Mouse (Mus musculus): ENCODE data around the gene Pnp2. TPM values are rescaled to one million over a fixed set of nuclear protein-coding genes. Genes with fewer than 3 reads are reported as not detected.
"Not testable (repeated sequence)": the region's sequence is repeated elsewhere in the genome, so short reads cannot be mapped to it uniquely, and the experiment has no call there.

The Pnp2 gene
- polyA plus RNA-seq, 1 experiment from 2014 or later: not detected

DNA sequence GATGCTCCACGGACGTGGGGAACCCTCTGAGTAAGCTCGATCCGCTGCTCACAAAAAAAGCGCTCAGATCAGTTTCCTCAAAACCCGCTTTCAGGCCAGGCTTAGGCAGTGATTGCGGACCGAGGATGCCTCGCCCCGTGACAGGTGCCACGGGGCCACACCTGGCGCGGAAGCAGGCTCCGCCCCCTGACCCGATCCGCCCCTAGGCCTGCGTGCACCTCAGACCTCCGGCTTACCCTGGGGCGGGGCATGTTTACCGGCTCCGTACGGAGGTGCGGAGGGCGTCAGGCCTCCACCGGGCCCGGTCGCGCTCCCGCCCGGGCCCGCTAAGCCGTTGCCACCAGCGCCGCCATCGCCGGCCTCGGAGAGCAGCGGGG is 25.4 kb upstream of the Pnp2 start:
- peak overlapping the region; percentile 85 for H3K4me3 ChIP-seq (ENCODE audit: low read depth, low read length)
- no peaks in the 10 kb centered on the region for H3K27me3 ChIP-seq (ENCODE audit: control insufficient read depth, insufficient read depth, low read length)
- H3K4me2 ChIP-seq (replicated peaks; ENCODE audit: low read depth, low read length): peak overlapping the region; percentile 77
- WGBS: under 1% methylated on average over 38 of the region's 38 CpGs
- peaks cover 27% of the 10 kb centered on the region for H3K36me3 ChIP-seq (ENCODE audit: control insufficient read depth, insufficient read depth, low read length)
- H3K9ac ChIP-seq (replicated peaks; ENCODE audit: low read depth, low read length): peak overlapping the region; percentile 94
- no peaks in the 10 kb centered on the region for H3K9me3 ChIP-seq (ENCODE audit: control insufficient read depth, low read depth, low read length)
- peak; percentile 39 for ATAC-seq (ENCODE audit: insufficient number of reproducible peaks, insufficient read depth, low FRiP score, low read depth)
- peak overlapping the region; percentile 89 for H3K27ac ChIP-seq (ENCODE audit: low read length)
- H3K4me1 ChIP-seq (ENCODE audit: control insufficient read depth, insufficient read depth, low read length): peaks cover 15% of the 10 kb centered on the region

DNA sequence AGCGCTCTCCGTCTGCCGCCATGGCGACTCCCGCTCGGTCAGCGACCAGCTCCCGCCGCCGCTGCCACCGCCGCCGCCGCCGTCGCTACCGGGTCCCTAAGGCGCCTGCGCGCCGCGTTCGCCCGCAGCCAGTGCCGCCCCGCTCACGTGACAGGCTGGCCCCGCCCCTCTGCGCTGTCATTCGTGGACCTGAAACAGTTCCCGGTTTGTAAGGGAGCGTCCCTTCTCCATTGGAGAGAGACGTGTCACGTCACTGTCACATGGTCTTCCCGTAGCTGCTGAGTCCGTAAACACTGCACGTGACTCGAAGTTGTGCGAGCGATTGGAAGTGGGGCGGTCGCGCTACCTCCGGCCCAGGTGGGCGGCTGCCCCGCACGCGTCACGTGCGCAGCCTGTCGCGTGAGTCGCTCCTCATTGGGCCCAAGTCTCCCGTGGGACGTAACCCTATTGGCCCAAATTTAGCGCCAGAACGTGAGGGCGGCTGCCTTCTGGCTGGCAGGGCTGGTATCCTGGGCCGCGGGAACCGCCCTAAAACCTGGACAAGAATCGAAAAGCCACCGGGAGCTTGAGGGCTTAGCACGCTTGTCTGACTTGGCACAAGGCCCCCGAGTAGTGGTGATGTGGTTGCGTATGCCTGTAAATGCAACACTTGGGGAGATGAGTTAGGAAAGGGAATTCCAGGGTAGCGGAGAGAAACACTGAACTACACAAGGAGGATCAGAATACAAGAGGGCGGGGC is 24.9 kb upstream of the Pnp2 start, which contains the start of the genes Pip4p1 and Pnp:
TSS of gene Pip4p1 (minus strand) at position 103 of the 739 bp plus-strand sequence.
TSS of gene Pnp (plus strand) at position 329 of the 739 bp plus-strand sequence.
- under 1% methylated on average over 61 of the region's 68 CpGs for WGBS
- H3K4me2 ChIP-seq (replicated peaks; ENCODE audit: low read depth, low read length): peak within 1 kb of the TSS; percentile 77

DNA sequence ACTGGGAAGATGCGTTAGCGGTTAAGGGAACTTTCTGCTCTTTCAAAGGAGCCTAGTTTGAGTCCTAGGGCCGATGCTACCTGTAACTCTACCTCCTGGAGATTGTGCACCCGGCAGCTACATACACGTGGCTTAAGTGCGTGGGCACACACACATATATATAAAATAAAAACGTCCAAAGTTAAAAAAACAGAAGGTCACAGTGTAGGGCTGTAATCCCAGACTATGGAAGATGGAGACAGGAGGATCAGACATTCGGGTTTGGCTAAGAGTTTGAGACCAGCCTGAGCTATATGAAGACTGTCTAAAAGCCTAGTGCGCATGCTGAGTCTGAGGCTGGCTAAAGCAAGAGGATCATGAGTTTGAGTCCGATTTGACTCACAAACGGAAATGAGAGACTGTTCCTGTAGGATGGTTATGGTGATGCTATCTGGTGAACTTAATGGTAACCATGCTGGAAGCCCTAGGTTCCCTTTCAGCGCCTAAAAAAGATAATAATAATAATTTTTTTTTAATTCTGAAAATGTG is 24.2 kb upstream of the Pnp2 start:
- H3K4me2 ChIP-seq (replicated peaks; ENCODE audit: low read depth, low read length): peak overlapping the region; percentile 59
- H3K4me1 ChIP-seq (ENCODE audit: control insufficient read depth, insufficient read depth, low read length): peaks cover 8% of the 10 kb centered on the region; the same call in 1 of the 2 replicates
- H3K36me3 ChIP-seq (ENCODE audit: control insufficient read depth, insufficient read depth, low read length): peaks cover 21% of the 10 kb centered on the region
- H3K9ac ChIP-seq (replicated peaks; ENCODE audit: low read depth, low read length): peak overlapping the region; percentile 48
- WGBS: 10% methylated on average over 12 of the region's 12 CpGs
- H3K9me3 ChIP-seq (ENCODE audit: control insufficient read depth, low read depth, low read length): no peaks in the 10 kb centered on the region
- H3K27me3 ChIP-seq (ENCODE audit: control insufficient read depth, insufficient read depth, low read length): no peaks in the 10 kb centered on the region
- peak overlapping the region; percentile 85 for H3K4me3 ChIP-seq (ENCODE audit: low read depth, low read length)
- H3K27ac ChIP-seq (ENCODE audit: low read length): peak overlapping the region; percentile 78
- ATAC-seq (ENCODE audit: insufficient number of reproducible peaks, insufficient read depth, low FRiP score, low read depth): no peak

More for the DNA sequence above, 24.9 kb upstream of the Pnp2 start, which contains the start of the genes Pip4p1 and Pnp:
- Histone ChIP-seq H3K4me3 (ENCODE audit: low read depth, low read length) (peak within 1 kb of the TSS; percentile 85), H3K27ac (ENCODE audit: low read length) (peak within 1 kb of the TSS; percentile 89), H3K27me3 (ENCODE audit: control insufficient read depth, insufficient read depth, low read length) (no peaks in the 10 kb centered on the region), H3K9me3 (ENCODE audit: control insufficient read depth, low read depth, low read length) (no peaks in the 10 kb centered on the region), H3K9ac (replicated peaks; ENCODE audit: low read depth, low read length) (peak within 1 kb of the TSS; percentile 94), H3K36me3 (ENCODE audit: control insufficient read depth, insufficient read depth, low read length) (peaks cover 27% of the 10 kb centered on the region), H3K4me1 (ENCODE audit: control insufficient read depth, insufficient read depth, low read length) (peaks cover 13% of the 10 kb centered on the region)
- peak; percentile 99 for ATAC-seq (ENCODE audit: insufficient number of reproducible peaks, insufficient read depth, low FRiP score, low read depth)

DNA sequence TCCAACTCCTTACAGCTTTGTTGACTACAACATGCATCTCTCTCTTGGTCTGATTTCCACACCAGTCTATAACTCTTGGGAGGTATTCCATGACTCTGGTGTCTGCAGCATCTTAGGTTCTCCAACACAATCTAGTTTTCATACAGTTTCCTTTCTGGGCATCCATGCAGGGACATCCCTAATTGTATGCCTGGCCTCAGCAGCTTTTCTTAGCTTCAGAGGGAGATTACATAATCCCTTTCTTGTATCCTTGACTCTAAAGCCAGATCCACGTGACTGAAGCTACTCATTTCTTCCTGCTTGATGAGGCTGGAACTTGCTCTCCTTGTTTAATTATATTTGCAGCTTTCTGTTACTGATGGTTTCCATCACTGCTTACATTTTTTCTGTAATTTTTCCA is 19.1 kb upstream of the Pnp2 start:
- Histone ChIP-seq H3K9ac (replicated peaks; ENCODE audit: low read depth, low read length) (no peak overlapping the region), H3K27me3 (ENCODE audit: control insufficient read depth, insufficient read depth, low read length) (no peaks in the 10 kb centered on the region), H3K4me3 (ENCODE audit: low read depth, low read length) (no peak overlapping the region), H3K4me2 (replicated peaks; ENCODE audit: low read depth, low read length) (no peak overlapping the region), H3K36me3 (ENCODE audit: control insufficient read depth, insufficient read depth, low read length) (no peaks in the 10 kb centered on the region), H3K4me1 (ENCODE audit: control insufficient read depth, insufficient read depth, low read length) (no peaks in the 10 kb centered on the region), H3K27ac (ENCODE audit: low read length) (no peak overlapping the region), H3K9me3 (ENCODE audit: control insufficient read depth, low read depth, low read length) (no peaks in the 10 kb centered on the region)
- no peak for ATAC-seq (ENCODE audit: insufficient number of reproducible peaks, insufficient read depth, low FRiP score, low read depth)
- WGBS: 57% methylated on average over 1 of the region's 1 CpGs

DNA sequence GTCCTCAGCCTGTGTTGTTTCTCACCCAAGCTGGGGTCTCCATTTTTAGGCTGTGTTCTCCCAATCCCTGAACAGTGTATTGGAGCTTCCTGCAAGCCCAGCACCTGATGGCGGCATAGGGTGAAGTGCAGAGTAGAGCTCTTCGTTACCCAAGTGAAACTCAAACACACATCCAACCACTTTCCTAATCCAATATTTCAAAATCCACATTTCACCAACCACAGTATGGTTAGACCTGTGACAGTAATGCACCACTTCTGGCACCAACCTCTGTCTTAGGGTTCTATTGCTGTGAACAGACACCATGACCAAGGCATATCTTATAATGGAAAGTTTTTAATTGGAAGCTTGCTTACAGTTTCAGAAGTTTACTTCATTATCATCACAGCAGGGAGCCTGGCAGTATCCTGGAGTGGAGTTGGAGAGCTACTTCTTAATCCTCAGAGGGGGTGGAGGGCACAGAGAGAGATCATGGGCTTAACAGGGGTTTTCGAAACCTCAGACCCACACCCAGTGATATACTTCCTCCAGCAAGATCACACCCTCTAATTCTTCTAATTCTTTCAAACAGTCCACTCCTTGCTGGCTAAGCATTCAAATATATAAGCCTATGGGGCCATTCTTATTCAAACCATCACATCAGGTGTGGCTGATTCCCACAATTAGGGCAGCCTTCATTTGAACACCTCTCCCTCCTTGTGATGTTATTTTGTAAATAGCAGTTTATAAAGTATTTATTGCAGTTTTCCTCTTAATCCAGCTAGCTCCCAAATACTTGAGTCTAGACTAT is 17.5 kb upstream of the Pnp2 start:
- Histone ChIP-seq H3K27ac (ENCODE audit: low read length) (no peak overlapping the region), H3K9me3 (ENCODE audit: control insufficient read depth, low read depth, low read length) (no peaks in the 10 kb centered on the region), H3K4me1 (ENCODE audit: control insufficient read depth, insufficient read depth, low read length) (no peaks in the 10 kb centered on the region), H3K36me3 (ENCODE audit: control insufficient read depth, insufficient read depth, low read length) (no peaks in the 10 kb centered on the region), H3K4me2 (replicated peaks; ENCODE audit: low read depth, low read length) (no peak overlapping the region), H3K27me3 (ENCODE audit: control insufficient read depth, insufficient read depth, low read length) (no peaks in the 10 kb centered on the region), H3K9ac (replicated peaks; ENCODE audit: low read depth, low read length) (no peak overlapping the region), H3K4me3 (ENCODE audit: low read depth, low read length) (no peak overlapping the region)
- 86% methylated on average over 3 of the region's 3 CpGs for WGBS
- ATAC-seq (ENCODE audit: insufficient number of reproducible peaks, insufficient read depth, low FRiP score, low read depth): no peak

DNA sequence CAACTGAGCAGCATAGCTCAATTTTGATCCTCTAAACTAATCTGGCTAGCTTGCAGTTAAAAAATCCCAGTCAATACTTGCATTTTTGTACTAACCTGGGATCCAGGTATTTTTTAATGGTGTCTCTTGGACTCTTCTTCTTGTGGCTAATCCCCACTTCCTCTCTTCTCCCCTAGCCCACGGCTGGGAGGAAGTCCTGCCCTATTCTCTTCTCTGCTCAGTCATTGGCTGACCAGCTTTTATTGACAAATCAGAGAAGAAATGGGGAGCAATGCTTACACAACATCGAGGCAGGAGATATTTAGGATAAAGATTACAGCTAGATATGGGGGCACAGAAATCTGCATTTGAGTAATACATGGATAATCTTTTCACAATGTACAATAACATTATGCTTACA is 16.9 kb upstream of the Pnp2 start:
- Histone ChIP-seq H3K9ac (replicated peaks; ENCODE audit: low read depth, low read length) (no peak overlapping the region), H3K36me3 (ENCODE audit: control insufficient read depth, insufficient read depth, low read length) (no peaks in the 10 kb centered on the region), H3K4me2 (replicated peaks; ENCODE audit: low read depth, low read length) (no peak overlapping the region), H3K9me3 (ENCODE audit: control insufficient read depth, low read depth, low read length) (no peaks in the 10 kb centered on the region), H3K27ac (ENCODE audit: low read length) (no peak overlapping the region), H3K4me1 (ENCODE audit: control insufficient read depth, insufficient read depth, low read length) (no peaks in the 10 kb centered on the region), H3K4me3 (ENCODE audit: low read depth, low read length) (no peak overlapping the region), H3K27me3 (ENCODE audit: control insufficient read depth, insufficient read depth, low read length) (no peaks in the 10 kb centered on the region)
- no peak for ATAC-seq (ENCODE audit: insufficient number of reproducible peaks, insufficient read depth, low FRiP score, low read depth)
- 36% methylated on average over 2 of the region's 2 CpGs for WGBS

DNA sequence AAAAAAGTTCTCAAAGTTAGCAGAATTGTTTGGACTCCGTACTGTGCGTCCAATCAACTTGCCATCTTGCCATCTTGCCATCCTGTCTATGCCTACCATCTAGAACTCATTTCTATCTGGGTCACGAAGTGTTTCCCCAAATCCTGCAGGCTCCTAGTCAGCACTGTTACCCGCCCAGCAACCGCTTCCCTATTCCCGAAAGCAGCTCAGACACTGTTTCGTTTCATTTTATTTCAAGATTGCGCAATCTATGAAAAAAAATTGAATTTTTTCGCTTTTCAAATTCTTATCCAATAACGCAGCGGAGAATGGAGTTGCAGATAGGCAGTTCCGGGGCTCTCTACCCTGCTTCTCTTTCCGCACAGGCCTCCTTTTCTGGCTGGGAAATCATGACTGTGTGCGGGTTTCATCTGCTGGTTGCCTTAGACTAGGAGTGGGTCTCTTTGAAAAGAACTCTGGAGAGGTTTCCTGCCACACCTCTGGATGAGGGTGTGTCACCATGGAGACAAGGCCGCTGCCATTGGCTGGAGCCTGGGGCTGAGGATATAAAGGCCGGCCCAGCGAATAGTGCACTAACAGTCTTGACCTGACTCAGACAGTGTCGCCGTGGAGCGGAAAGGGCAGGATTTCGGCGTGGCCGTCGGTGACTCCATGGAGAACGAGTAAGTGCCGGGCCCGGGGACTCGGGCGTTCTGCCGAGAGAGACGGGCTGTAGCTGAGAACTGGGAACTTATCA is 11.7 kb upstream of the Pnp2 start, which contains the start of gene Gm49342:
TSS of gene Gm49342 (plus strand) at position 586 of the 736 bp plus-strand sequence.
- Histone ChIP-seq H3K9me3 (ENCODE audit: control insufficient read depth, low read depth, low read length) (no peaks in the 10 kb centered on the region), H3K36me3 (ENCODE audit: control insufficient read depth, insufficient read depth, low read length) (no peaks in the 10 kb centered on the region), H3K27ac (ENCODE audit: low read length) (peak within 1 kb of the TSS; percentile 84), H3K4me3 (ENCODE audit: low read depth, low read length) (peak within 1 kb of the TSS; percentile 41), H3K4me2 (replicated peaks; ENCODE audit: low read depth, low read length) (peak within 1 kb of the TSS; percentile 60), H3K27me3 (ENCODE audit: control insufficient read depth, insufficient read depth, low read length) (no peaks in the 10 kb centered on the region), H3K9ac (replicated peaks; ENCODE audit: low read depth, low read length) (peak within 1 kb of the TSS; percentile 38), H3K4me1 (ENCODE audit: control insufficient read depth, insufficient read depth, low read length) (peaks cover 4% of the 10 kb centered on the region; the same call in 1 of the 2 replicates)
- 12% methylated on average over 31 of the region's 31 CpGs for WGBS
- ATAC-seq (ENCODE audit: insufficient number of reproducible peaks, insufficient read depth, low FRiP score, low read depth): peak; percentile 99

DNA sequence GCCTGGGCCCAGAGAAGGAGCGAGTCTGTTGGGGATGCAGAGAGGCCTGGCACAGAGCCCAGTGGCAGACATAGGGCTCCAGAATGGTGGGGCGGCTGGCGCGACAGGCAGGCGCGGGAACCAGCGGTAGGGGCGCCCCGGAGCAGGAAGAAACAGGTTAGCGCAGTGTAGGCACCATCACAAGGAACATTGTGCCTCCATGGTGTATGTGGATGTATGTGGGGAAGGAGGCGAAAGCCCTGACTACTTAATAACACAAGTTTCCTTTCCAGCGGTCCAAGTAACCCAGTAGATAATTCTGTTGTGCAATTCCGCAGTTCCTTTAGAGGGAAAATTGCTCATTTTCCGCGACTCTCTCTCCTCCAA is 11.1 kb upstream of the Pnp2 start:
- not testable (repeated sequence) for H3K9me3 ChIP-seq (ENCODE audit: control insufficient read depth, low read depth, low read length); H3K36me3 ChIP-seq (ENCODE audit: control insufficient read depth, insufficient read depth, low read length); H3K4me1 ChIP-seq (ENCODE audit: control insufficient read depth, insufficient read depth, low read length); H3K27me3 ChIP-seq (ENCODE audit: control insufficient read depth, insufficient read depth, low read length)
- Histone ChIP-seq H3K9ac (replicated peaks; ENCODE audit: low read depth, low read length) (peak overlapping the region; percentile 38), H3K27ac (ENCODE audit: low read length) (peak overlapping the region; percentile 84), H3K4me2 (replicated peaks; ENCODE audit: low read depth, low read length) (peak overlapping the region; percentile 60), H3K4me3 (ENCODE audit: low read depth, low read length) (peak overlapping the region; percentile 41)
- WGBS: under 1% methylated on average over 15 of the region's 15 CpGs
- ATAC-seq (ENCODE audit: insufficient number of reproducible peaks, insufficient read depth, low FRiP score, low read depth): peak; percentile 93
